Mouse (Mus musculus) small intestine, adult 2 months (tissue): ENCODE measurements around the gene Ip6k3.

Source experiments
- CTCF ChIP-seq: fragments of 200-500 bp; IDR thresholded peaks from 2 replicates; pipeline ENCODE4 v1.5.1; 2012; ENCODE audit warnings: low read depth, mild to moderate bottlenecking, control low read depth, inconsistent platforms, low read length, moderate library complexity, mixed read lengths; ENCODE audit not compliant: insufficient replicate concordance, insufficient read length; ENCODE audit errors: extremely low read depth
- POLR2A ChIP-seq: fragments of 200-500 bp; IDR thresholded peaks from 2 replicates; pipeline ENCODE4 v1.6.1; 2012; ENCODE audit warnings: low read depth, mild to moderate bottlenecking, control low read depth, inconsistent platforms, low read length, moderate library complexity

- TF ChIP-seq CTCF (no peak), POLR2A (no peak)
Observed at GRCm38 (mm10) chr17:27107936-27108335, 59.7 kb downstream of the Ip6k3 start.
